Mouse (Mus musculus): ENCODE measurements around the gene Cdkl3.

DNA sequence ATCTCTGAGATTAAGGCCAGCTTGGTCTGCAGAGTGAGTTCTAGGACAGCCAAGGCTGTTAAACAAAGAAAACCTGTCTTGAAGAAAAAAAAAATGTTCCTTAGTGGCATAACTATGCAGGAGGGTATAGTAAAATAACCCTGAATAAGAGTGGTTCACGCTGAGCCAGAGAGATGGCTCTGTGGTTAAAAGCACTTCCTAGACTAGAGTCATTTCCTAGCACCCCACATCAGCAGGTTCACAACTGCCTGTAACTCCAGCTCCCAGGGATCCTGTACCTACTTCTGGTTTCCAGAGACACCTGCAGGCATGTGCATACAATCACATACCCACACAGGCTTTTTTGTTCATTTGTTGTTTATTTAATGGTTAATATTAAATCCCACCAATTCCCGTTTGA is 1.6 kb downstream of the Cdkl3 start:
- peak; percentile 37; the same call in 1 of the 2 replicates for TF ChIP-seq CTCF (IDR thresholded peaks at IDR 0.05; ENCODE audit: low read depth)
- TF ChIP-seq EP300 (optimal IDR thresholded peaks at IDR 0.05): no peak

Data from stomach, postnatal 0 days (tissue).